Mouse (Mus musculus) cerebral cortex, adult 2 months (tissue): ENCODE results near the gene Il5ra.

Experiments used
- WGBS: fragments of 180-500 bp; shearing (Covaris S2); methylation state at CpG from one replicate; pipeline ENCODE4 v1.1.7; 2018; 5-methylcytosine and 5-hydroxymethylcytosine counted together

The Il5ra gene

DNA sequence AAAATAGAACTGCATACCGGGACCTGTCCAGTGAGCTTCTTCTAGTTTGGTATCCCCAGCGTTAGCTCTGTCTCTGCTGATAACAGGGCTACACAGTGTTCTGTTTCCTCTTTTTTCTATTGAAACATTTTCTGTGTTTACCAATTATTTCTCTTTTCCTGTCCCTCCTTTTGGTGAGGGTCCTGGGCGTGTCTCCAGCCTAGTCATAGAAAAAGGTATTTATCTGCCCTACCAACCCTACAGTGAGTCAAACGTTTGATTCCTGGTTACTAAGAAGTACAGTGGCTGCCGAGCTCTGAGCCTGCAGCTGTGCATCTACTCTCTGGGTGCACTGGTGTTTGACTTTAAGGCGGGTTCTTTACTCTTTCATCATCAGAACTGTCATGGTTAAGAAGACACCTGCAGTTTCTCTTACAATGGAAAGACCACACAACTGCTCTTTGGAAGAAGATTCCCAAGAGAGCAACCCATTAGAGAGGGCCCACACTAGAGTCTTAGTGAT lies at the start of gene Il5ra:
Il5ra (minus strand) TSS at position 151 of the 502 bp plus-strand sequence.
- 76% methylated on average over 6 of the region's 6 CpGs for WGBS

DNA sequence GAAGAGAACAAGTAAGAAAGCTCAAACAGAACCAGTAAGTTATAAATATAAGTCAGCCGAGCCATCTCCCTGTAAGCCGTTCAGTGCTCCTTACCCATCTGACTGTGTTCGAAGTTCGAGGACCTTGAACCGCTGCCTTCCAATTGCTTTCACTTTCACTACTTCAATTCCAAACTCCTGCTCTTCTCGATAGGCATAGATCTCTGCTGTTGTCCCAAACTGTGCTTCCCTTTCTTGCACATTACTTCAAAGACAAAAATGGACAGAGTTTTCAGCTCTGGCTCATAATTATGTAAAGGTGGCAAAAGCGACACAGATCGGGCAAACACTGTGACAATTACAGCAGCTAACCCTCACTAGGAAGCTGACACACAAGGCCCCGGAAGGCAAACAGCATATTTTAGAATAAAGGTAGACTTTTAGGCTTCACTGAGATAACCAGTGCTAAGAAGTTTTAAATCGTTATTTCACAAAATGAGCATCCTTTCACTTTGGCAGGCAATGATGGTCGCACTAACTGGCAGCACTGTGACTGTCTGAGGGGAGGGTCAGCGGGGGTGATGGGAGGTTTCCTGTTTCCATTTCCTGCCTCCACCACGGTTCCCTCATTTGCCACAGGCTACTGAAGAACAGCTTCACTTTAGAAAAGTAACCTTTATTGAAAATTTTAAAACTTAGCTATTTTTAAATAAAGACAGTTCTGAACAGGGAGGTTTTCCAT lies 45.4 kb upstream of the Il5ra start:
- WGBS = 84% methylated on average over 13 of the region's 13 CpGs

DNA sequence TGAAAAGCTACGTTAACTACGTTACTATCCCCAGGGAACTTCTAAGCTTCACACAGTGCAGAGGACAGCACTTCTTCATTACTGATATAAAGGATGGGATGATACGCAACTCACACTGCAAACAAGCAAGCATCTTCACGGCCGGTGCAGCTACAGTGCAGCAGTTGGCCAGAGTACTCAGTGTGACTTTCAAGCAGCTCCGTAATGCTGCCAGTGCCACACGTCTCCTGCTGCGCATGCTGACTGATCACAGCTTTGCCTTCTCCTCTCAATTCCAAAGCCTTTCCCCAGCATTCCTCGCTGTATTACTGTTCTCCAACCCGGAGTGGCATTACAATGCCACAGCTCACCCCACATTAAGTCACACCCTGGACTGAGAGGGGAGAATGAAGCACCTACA lies 44.8 kb upstream of the Il5ra start:
- 89% methylated on average over 10 of the region's 10 CpGs for WGBS

DNA sequence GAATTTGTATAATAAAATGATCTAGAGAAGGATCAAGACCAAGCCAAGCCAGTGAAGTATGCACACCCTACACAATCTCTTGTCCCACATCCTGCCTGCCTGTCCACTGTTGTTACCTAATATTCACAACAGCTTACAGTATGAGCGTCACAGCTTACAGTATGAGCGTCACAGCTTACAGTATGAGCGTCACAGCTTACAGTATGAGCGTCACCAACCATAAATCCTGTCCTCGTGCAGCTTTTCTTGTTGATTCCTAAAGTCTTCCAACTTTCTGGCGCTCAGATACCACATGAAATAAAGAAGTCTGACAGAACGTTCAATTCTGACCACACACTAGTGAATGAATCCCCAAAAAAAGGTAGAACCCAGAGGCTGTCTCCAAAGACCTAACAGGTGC lies 44.3 kb upstream of the Il5ra start:
- 85% methylated on average over 7 of the region's 7 CpGs for WGBS

DNA sequence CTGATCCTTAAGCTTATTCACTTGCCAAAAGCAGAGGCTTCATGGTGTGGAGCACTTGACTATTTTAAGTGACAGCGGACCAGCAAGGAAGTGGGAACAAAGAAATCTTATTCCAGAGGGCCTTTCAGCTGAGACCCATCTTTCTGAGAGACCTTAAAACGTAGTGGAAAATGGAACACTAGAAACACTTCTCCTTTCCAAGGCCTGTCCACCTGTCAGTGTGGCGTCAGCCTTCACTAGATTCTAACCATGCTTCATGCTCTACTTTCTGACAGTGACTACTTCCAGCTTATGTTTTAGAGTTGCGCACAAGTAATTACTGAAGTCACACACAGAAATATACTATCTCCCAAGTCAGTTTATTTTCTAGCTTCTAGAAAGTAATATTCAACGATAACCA lies 43.6 kb upstream of the Il5ra start:
- WGBS = 81% methylated on average over 5 of the region's 5 CpGs

DNA sequence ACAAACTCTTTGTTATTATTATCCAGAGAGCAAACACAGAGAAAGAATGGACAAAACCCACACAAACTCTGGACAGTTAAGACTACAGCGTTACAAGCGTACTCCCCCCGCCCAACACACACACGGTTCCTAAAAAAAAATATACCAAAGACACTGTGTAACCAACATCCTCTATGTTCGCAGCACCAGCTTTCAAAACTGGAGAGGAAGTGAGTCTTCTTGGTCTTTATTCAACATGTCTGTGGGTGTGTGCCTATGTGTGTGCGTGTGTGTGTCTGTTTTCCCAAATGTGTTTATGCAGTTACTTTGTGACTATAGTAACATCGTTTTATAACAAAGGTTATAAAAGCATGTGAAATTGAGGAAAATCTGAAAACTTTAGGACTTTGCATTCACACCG lies 42.6 kb upstream of the Il5ra start:
- 77% methylated on average over 8 of the region's 8 CpGs for WGBS

DNA sequence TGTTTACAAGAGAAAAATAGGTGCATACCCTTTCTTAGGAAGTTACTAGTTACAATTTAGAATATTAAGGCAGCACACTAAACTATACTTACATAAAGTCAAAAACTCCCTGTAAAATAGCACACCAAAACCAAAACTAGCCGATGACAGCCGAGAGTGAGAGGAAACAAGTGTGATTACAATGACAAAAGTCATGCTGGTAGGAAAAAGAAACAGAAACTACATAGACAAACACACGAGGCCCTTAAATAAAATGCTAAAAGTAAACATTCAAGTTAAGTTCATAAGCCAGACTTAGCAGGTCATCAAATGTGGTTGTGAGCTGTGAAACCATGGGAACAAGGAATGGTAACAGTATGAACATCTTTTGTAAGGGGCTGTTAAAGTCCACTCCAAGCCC lies 38.3 kb upstream of the Il5ra start:
- 79% methylated on average over 3 of the region's 3 CpGs for WGBS

DNA sequence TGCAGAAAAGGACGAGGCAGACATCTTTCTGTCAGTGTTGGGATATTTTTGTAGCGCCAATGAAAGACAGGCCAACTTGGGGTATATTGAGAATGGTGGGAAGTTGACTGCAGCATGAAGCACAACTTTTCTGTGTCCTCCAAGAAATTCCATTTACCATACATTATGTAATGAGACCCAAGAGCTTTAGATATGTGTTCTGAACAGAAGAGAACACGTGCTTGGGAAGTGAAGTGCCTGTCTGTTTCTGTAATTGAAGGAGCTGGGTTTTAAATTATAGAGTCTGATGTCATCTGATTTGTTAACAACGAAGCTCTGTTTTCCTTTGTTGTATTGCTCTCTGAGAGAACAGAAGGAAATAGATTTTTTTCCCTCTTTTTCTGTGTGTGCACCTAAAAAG lies 21.2 kb upstream of the Il5ra start:
- WGBS = 8% methylated on average over 4 of the region's 4 CpGs

DNA sequence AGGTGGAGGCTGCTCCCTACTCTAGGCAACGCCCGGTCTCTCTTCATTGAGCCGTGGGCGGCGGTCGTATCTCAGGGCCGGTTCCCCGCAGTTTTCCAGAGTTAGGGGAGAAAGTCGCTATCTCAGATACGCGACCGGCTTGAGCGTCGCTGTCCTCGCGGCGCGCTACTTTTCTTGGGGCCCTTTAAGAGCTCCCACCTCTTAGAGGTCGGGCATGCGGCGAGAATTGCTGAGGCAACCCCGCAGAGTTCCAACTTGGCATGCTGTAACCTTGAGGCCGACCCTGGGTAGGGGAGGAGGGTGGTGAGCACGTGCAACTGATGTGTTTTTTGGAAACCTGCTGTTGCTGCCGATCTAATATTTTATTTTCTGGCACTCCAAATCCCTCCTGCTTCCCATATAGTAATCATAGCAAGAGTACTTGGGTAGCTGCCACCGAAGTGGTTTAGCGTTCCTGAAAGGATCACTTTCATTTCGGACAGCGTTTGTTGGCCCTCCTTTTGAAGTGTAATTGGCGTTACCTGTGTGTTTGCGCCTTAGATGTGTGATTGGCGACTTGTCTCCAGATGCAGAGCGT lies 20.5 kb upstream of the Il5ra start:
- under 1% methylated on average over 33 of the region's 33 CpGs for WGBS

DNA sequence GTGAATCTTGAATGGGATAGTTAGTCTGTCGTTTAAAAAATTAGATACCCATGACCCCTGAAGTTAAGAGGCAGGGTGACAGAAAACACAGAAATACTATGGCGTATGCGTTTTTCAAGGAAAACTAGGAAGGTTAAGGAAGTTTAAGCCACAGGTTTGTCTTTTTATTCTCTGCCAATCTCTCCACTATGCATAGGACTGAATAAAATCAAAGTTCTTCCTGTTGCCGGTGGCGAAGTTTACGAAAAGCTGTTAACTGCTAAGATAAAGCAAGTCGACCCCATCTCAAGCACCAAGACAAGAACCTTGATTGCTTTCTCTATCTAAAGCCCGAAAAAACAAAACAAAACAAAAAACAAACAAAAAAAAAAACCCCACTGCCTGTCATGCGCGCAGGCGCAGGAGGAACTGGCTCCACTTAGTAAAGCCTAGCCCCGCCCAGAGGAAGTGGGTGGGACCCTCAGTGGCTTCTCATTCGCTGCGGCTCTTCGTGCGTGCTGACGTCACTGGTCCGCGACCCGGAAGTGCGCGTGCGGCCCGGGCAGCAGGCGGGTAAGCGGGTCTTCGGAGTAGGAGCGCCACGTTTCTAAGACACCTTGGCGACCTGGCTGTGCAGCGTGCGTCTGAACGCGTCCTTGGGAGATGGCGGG lies 19.9 kb upstream of the Il5ra start, which contains the start of gene Trnt1:
Trnt1 (plus strand) TSS at position 481 of the 650 bp plus-strand sequence.
- WGBS = 5% methylated on average over 35 of the region's 35 CpGs

DNA sequence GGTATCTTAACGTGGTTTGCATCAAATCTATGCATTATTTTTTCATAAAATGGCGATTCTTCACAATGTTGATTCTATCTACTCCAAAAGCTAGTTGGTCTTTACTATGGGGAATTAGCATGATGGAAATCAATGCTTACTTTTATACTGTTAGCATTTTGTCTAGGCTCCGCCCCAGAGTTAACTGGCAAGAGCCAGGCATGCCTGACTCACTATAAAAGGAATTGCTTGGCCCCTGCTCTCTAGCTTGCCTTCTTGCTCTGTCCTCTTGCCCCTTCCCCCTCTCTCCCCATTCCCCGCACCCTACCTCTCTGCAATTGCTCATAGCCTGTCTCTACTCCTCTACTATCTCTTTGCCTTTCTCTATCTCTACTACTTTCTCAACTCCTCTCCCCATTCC lies 17.9 kb upstream of the Il5ra start:
- WGBS = 79% methylated on average over 4 of the region's 4 CpGs

DNA sequence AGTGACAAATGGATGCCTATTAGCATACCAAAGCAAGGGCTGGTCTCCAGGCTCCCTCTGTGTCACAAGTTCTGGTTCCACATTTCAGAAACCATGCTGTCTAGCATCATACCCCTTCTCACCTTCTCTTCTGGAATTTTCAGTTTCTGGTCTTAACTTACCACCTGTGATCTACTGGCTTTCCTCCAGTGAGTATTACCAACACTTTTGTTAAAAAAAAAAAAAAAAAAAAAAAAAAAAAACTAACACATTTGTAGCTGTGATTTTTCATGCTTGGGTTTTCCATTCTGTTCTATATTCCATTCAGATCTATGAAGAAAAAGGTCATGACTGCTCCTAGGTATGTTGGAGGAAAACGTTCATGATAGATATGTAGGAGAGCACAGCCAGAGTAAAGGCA lies 17.1 kb upstream of the Il5ra start:
- WGBS = 83% methylated on average over 1 of the region's 1 CpGs

DNA sequence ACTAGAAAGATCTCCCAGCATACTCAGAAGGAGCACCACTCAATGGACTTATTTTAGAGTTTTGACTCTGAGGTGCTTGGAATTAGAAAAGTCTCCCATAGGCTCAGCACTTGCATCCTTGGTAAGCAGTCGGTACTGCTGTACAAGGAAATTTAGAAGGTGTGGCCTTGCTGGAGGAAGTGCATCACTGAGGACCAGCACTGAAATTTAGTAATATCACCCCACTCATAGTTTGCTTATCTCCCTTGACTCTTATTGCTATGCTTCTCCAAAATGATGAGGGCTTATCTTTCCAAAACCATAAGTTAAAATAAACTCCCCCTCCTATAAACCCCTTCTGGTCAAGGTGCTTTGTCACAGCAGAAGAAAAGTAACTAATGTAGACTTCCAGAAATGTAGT lies 12.6 kb upstream of the Il5ra start:
- 71% methylated on average over 1 of the region's 1 CpGs for WGBS

DNA sequence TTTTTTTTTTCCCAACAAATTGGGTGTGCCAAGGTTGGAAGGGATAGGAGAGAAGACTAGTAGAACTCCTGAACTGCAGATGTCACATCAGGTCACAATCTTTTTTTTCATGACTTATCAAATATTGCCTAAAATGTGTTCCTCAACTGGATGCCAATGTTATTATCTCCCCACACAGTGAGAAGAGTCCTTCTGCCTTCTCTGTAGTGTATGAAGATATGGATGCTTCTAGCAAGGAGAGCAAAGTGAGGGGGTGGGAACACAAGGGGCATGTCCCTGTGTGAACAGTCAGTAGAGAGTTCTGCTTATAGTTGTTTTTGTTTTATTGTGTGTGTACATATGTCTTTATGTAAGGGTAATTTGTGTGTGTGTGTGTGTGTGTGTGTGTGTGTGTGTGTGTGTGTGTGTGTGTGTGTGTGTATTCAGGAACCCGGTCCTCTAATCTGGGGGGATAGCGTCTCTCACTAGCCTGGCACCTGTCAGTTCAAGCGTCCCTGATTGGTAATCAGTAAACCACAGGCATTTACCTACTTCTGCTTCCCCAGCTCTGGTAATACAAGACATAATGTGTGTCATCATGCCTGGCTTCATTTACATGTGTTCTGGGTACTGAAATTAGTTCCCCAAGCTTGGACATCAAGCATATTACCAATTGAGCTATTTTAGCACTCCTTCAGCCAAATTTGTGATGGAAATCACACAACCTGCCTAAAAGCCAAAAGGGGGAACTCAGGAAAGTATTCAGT lies 11.8 kb upstream of the Il5ra start:
- WGBS = 94% methylated on average over 3 of the region's 3 CpGs

DNA sequence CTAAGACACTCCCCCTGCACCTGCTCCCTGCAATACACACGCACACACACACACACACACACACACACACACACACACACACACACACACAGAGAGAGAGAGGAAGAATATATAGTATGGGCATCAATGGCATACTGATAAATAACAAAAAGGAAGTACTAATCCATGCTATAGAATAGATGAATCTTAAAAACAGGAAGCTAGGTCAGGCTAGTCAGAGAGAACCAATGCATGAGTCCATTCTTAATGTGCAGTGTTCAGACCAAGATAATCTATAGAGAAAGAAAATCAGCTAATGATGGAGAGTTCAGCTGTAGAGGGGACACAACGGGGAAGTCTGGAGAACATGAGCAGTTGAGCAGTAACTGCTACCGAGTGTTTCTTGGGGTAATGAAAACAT lies 9.5 kb upstream of the Il5ra start:
- 76% methylated on average over 3 of the region's 3 CpGs for WGBS

DNA sequence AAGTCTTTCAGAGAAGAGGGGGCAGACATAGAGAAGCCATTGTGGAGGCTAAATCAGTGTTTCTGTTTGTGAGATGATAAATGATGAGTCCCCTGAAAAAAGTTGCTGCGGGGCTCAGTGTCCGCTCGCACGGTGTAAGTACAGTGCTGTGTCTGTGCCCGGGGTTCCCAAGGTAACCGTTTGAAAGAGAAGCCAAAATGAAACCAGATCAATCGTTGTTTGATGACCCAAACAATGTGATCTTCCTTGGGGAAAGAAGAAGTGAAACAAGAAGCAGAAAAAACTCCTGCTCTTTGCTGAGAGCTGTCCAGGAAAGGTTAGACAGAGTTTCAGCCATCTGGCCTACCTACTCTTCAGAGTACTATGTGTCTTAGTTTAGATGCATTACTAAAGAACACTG lies 1.5 kb upstream of the Il5ra start:
- 70% methylated on average over 7 of the region's 7 CpGs for WGBS

DNA sequence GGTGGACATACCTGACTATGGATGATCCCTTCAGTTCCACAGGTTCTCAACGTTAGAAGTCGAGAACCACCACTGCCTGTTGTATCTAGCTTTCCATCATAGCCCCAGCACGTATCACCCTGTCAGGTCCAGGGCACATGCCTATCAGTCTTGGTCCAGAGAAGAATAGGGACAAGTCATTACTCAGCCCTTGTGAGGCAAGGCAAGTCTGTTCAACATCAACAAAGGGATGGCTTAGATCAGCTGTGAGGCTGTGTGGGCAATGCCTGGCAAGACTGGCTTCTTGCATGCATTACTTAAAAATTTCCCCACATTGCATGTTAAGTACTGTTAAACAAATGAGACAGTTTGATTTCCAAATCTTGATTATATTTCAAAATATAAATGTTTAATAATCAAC lies 1.0 kb downstream of the Il5ra start:
- WGBS = 81% methylated on average over 3 of the region's 3 CpGs

DNA sequence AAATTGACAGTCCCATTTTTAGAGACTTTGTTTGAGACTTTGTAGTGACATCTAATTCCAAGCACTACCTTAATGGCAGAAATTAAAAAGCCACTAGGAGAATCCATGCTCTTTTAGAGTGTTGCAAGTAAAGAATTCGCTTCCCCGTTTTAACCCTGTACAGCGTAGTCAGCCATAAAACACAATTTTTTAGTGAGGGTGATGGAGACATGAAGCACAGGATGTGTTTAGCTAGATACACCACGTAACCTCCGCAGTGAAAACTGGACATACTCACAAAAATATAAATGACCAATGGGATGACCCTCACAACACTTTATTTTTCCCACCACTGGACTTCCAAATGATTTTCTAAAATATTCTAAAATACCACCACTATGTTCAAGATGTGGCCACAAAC lies 1.6 kb downstream of the Il5ra start:
- 93% methylated on average over 5 of the region's 5 CpGs for WGBS

DNA sequence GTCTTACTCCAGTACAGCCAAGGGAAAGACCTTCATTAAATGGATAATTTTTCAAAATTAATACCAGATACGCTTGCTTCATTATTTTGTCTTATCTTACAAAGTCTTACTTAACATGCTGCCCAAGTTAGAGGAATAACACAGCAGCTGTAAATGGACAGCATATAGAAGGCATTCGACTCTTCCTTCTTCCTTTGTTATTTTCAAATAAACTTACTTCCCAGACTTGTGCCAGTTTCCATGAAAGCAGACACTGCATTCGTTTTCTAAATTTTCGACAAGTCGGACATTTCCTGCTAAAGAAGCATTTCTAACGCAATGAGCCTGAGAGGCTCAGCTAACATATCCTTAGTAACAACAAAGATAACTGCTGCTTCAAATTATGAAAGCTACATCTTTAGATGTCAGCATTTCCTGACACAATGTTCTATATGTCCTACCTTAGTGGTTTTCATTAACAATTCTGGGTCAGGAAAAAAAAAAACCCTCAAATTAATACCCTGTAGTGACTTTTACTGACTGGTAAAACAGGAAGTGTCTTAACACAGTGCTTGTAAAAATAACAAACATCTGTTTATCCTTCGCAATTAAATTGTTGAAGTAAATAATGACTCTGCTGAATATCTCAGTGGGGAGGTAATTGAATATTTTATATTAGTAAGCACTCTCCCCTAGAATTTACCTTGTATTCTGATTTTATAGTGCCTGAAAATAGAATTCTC lies 3.0 kb downstream of the Il5ra start:
- 67% methylated on average over 7 of the region's 7 CpGs for WGBS

DNA sequence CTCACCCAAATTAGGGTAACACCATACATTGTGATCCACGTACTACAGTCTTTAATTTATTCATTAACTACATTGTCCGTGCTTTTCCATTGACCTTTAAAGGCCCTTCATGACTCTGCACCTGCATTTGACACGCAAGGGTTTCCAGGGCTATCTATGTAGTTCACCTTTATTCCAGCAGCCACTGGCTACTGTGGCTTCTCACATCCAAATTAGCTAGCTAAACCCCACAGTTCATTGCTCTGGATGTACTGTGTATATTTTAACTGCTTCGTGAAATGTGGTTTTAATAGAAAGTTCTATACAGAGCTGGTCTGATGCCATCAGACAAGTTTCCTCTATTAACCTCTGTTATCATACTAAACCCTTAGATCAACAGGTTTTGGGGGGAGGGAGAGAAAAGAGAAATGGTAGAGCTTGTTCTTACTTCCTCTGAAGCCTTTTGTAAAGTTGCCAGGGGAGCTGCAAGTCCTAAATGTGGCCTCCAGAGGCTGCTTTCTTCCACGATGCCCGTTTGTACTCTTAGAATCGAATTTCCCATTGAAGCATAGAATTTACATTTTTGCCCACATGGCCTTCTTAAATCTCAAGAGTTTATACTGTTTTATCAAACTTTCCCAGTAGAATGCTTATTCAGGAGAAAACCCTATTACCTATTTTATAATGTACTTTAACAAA lies 5.1 kb downstream of the Il5ra start:
- WGBS = 65% methylated on average over 7 of the region's 7 CpGs

DNA sequence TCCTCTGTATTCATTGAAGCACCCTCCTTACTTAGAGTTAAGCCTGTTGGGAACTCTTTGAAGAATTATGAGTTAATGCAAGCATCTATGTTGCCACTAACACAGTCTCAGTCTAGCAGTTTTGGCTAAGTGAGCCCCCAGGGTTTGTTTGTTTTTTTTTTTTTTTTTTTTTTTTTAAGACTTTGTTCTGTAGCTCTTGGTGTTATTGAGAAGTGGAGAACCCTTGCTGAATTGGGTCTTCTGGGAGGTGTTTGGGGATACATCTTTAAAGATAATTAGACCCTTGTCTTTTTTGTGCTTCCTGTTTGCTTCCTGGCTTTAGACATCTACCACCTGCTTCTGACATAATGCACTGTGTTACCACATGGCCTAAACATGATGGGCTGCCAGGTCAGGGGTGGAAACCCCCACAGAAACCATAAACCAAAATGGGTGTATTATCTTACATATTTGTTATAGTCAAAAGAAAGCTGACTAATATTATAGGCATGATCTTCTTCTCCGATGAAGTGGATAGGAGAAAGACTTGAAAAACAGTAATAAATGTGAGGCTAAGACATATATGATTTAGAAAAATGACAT lies 8.5 kb downstream of the Il5ra start:
- 97% methylated on average over 1 of the region's 1 CpGs for WGBS
